Mouse (Mus musculus) megakaryocyte, embryonic 14.5 days (primary cell): Measurements from ENCODE around the gene Nxnl1.

Source experiments
- FLI1 ChIP-seq: IDR thresholded peaks from 2 replicates; pipeline ENCODE4 v1.6.1; 2012; ENCODE audit warnings: low read length, inconsistent platforms, mixed read lengths
- GATA1 ChIP-seq: IDR thresholded peaks from 3 replicates; pipeline ENCODE4 v1.6.1; 2012; ENCODE audit warnings: mixed read lengths, low read length, inconsistent platforms, borderline replicate concordance

DNA sequence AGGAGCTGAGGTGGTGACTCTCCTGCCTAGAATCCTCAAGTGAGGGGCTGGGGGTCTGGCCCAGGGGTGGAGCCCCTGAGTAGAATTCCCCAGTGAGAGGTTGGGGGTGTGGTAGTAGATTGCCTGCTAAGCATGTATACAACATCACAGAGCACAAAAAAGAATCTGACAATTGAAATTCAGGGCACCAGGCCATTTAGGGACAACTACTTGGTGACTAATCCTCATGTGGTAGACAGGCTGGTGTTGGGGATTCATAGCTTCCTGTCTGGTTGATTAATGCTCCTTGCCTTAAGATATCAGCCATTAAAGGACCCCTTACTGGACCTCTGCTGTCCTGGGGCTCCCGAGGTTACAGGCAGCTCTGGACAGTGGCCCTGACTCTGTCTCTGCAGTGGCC is 12.6 kb upstream of the Nxnl1 start:
- TF ChIP-seq GATA1 (no peak), FLI1 (no peak)
